Mouse (Mus musculus) adrenal gland, postnatal 14 days (tissue): ENCODE results near the gene Ufl1. TPM values are rescaled to one million over a fixed set of nuclear protein-coding genes. Genes with fewer than 3 reads are reported as not detected.
"Not testable (repeated sequence)": the region's sequence is repeated elsewhere in the genome, so short reads cannot be mapped to it uniquely, and the experiment has no call there.

Source experiments
- DNase-seq: peaks from one replicate; pipeline ENCODE4 v3.0.0; 2021; ENCODE audit warnings: mixed read lengths
- long read RNA-seq, 2 experiments: library from polyadenylated mRNA; stranded (forward); transcript quantifications; one replicate each; pipeline ENCODE4 v2.0.0; 2021
- total RNA-seq: library from RNA; stranded (reverse); gene quantifications from 2 replicates; pipeline ENCODE4 v1.2.3, GENCODE M21; 2021

The Ufl1 gene
- 33.7 and 37.8 TPM in 2 replicates for total RNA-seq
- long read RNA-seq, experiment 1, full-length matches to known transcripts: 30 of 55 reads
- long read RNA-seq, experiment 1, partial matches to known transcripts: 6 of 55 reads
- long read RNA-seq, experiment 1, other reads (novel, unspliced or antisense): 19 of 55 reads
- long read RNA-seq, experiment 2, full-length matches to known transcripts: 8 of 23 reads
- long read RNA-seq, experiment 2, partial matches to known transcripts: 0 of 23 reads
- long read RNA-seq, experiment 2, other reads (novel, unspliced or antisense): 15 of 23 reads

DNA sequence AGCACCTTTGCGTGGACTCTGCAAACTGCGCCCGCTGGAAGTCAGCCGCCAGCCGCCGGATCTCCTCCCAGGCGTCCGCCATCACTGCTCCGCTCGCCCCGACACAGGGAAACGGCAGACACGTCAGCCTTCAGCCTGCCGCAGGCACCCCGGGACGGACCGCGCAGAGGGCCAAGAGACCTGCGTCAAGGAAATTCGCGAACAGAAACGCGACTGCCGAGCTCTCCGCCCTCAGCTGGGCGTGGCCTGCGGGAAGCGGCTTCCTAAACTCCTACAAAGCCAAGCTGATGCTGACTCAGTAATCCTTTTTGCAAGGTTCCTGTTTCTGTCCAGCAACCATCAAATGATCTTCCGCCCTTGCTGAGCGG lies at the start of gene Ufl1:
Gene Ufl1, minus strand, starts transcription at position 151 of the 368 bp plus-strand sequence.
- DNase-seq: peak; percentile 98

DNA sequence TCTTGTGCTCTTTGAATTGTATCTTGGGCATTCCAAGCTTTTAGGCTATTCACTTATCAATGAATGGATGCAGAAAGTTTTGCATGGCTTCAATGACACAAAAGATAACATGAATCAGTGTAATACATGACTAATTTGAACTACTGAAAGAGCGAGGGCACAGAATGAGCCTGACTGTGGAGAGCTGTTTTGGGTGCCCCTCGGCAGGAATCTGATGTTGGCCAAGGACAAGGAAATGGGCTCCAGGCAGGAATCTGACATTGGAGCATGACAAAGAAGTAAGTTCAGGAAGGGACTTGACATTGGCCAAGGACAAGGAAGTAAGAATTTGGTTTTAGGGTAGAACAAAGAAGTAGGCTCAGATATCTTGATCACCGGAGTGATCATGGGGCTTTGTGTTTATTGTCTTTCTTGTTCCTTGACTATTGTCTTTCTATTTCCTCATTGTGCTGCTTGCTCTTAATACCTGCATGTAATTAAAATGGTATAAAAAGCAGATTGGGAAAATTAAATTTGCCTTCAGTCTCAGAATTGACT lies 44.1 kb upstream of the Ufl1 start:
- no peak for DNase-seq

DNA sequence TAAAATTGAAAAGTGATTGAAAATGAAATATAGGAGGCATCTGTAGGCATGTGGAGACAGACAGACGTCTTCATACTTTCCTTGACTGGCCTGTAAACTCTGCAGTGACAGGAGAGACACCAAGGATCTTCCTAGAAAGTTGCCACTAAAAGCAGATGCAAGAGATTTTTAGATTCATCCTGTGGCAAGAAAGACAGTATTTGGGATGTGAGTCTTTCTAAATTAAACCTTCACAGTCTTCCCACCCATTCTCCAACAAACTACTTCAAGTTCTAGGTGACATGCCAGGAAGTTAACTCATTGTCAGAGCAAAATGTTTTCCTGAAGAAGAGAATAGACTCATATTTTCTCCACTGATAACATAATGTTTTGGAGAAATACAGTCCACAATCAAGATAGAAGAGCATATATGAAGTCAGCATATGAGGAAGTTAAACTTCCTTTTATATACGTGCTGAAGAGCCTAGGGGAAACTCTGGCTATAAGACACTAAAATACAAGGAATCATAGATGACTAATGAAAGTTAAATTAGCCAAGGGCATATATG lies 41.1 kb upstream of the Ufl1 start:
- DNase-seq: no peak

DNA sequence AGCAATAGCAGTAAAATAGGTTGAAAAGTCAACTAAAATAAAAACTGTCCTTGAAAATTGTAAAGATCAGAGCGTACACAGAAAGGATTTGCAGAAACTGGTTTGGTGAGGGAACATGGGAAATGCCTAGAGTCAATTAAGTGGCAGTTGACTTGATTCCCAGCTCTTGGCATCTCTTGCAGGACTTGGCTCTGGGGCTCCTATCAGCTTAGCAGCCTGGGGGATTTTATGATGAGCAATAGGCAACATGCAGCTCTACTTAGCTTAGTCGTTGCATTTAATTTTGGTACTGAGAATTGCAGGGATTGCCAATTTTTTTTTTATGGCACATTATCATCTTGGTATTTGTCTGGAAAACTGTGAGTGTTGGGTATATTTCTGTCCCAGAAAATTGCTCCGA lies 32.1 kb upstream of the Ufl1 start:
- DNase-seq: no peak

DNA sequence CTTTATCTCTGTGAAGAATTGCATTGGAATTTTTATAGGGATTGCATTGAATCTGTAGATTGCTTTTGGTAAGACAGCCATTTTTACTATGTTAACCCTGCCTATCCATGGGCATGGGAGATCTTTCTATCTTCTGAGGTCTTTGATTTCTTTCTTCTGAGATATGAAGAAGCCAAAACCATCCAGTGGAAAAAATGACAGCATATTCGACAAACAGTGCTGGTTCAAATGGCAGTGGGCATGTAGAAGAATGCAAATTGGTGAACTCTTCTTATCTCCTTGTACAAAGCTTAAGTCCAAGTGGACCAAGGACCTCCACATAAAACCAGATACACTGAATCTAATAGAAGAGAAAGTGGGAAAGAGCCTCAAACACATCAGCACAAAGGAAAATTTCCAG lies 3.4 kb upstream of the Ufl1 start:
- DNase-seq: not testable (repeated sequence)

DNA sequence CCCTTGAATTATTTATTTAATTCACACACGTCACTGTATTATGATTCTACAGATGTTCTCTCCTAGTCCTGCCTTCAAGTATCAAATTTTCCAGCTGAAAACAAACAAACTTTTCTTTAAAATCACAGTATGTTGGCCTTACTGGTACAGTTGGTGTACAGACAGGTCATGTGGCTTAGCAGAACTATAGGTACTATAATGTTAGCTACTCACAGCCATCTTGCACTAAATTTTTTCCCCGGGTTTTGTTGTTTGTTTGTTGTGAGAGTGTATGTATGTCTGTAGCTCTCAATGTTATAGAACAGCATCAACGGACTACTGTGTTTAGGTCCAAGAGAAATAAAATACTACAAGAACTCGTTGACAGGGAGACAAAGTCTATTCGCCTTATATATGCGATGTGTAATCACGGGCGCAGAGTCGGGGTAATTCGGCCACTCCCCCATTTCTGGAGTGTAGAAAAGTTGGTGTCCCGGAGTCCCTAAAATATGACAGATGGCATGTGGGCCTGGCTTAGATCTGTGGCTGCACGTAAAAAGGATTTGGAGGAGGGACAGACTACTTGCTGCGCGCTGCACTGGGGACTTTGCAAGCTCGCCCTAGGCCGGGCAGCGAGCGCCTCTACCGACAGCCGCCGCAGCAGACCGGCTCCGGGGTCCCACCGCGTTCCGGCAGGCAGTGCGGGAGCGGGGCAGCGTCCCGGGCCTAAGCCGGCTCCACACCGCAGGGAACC lies 517 bp downstream of the Ufl1 start:
- DNase-seq: no peak

DNA sequence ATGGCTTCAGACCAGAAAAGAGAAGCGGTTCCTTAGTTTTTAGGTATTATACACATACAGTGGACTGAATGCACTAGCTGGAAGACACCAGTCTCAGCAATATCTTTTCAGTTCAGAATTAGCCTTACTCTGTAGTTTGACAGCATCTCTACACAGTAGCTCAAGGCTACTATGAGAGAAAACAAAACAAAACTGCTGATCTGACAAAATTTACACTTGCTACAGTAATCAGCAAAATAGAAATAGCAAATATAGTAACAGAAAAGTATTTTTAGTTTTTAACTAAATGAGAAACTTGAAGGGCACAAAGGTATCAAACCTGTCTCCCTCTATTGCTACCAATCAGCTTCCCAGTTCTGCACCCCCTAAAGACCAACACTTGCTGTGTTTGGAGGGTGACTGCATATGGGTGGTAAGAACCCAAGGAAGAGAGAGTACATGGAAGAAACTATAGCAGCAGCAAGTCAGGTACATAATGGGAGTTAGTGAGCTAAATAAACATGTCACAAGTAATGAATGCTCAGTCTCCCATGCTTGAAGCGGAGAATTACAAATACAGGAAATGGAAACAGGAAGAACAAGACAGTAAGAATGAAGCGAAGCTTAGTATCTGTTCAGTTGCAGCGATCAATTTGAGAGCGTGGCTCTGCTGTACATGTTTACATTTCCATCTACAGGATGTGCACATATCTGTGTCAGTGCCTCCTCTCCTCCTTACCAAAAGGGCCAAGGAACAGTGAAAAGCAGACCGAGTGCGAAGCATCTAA lies 8.6 kb downstream of the Ufl1 start:
- DNase-seq: no peak

DNA sequence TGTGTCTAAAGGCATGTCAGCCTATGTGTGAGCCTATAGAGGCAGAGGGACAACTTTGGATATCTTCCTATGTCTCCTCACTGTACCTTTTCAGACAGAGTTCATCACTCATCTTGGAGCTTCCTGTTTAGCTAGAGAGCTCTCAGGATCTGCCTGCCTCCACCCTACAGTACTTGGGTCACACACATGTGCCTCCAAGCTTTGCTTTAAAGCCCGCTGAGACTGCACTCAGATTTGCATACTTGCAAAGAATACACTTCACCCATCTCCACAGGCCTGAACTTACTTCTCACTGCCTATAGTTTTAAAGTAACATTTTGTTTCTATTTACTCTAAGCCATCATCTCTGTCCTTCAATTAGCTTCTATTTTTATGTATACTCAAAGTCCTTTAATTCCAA lies 9.7 kb downstream of the Ufl1 start:
- DNase-seq: no peak

DNA sequence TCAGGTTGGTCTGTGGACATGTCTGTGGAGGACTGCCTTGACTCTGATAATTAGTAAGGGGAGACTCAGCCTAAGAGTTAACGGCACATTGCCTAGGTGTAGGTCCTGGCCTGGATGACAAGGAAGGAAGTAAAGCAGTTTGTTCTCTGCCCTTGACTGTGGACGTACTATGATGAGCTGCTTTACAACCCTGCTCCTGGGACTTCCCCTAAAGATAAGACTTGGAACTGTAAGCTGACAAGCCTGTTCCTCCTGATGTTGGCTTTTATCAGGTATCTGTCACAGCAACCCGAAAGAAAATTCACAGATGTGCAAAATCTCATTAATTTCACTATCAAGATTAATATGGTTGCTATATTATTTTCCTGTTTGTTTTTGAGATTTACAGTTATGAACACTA lies 14.5 kb downstream of the Ufl1 start:
- DNase-seq: no peak

DNA sequence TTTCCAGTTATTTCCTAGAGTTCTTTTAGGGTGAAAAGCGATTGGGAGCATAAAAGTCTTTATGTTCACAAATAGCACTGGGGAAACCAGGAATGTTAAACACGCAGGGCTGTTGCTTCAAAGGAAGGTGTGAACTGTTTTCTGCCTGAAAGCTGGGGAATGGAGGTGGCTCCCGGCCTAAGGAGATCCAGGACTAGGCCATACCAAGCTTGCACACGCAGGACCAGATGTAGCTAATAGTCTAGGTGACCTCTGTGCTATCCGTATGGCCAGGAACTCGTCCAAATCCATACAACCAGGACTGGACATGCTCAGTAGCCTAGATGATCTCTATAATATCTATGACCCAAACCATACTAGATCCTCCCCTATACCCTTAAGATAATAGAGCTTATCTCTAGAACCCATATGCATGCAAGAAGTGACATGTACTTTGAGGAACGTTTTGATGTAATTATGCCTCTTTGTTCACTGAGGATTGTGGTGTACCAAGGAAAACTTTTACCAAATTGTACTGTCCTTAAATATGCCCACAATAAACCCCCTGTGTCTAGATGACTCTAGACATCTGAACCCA lies 23.7 kb downstream of the Ufl1 start:
- DNase-seq: no peak

DNA sequence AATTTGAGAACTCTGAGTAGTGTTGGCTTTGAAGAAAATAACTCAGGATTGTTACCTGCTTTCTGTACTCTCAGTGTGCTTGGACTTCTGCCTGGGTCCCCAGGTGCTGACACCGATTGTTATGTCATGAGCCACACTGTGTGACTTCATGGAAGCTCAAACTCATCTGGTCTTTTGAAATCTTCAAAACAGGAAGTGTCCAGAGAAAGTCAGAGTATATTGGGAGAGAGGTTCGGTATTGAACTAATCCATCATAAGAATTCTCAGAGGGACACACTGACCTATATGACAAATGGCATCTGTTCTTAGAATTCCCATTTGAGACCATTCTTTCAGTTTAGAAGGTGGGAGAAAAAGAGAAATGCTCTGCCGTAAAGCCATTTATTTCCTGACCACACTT lies 38.8 kb downstream of the Ufl1 start, which contains the start of gene Fhl5:
Gene Fhl5, minus strand, starts transcription at position 101 of the 400 bp plus-strand sequence.
- DNase-seq: no peak

DNA sequence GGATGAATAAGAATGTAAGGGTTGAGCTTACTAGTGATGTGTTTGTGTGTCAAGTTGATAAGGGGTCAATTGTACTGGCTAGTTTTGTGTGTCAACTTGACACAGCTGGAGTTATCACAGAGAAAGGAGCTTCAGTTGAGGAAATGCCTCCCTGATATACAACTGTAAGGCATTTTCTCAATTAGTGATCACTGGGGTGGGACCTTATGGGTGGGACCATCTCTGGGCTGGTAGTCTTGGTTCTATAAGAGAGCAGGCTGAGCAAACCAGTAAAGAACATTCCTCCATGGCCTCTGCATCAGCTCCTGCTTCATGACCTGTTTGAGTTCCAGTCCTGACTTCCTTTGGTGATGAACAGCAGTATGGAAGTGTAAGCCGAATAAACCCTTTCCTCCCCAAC lies 46.0 kb downstream of the Ufl1 start:
- DNase-seq: not testable (repeated sequence)

DNA sequence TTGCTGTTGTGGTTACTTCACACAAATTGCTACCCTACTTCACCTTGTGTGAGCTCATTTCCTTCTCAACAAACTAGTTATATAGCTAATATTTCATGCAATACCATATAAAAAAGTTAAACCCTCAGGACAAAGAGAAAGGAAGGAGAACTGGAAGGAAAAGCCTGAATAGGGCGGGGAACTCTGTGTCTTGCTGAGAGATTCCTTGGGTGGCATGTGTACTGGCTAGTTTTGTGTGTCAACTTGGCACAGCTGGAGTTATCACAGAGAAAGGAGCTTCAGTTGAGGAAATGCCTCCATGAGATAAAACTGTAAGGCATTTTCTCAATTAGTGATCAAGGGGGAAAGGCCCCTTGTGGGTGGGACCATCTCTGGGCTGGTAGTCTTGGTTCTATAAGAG lies 47.9 kb downstream of the Ufl1 start:
- DNase-seq: not testable (repeated sequence)

DNA sequence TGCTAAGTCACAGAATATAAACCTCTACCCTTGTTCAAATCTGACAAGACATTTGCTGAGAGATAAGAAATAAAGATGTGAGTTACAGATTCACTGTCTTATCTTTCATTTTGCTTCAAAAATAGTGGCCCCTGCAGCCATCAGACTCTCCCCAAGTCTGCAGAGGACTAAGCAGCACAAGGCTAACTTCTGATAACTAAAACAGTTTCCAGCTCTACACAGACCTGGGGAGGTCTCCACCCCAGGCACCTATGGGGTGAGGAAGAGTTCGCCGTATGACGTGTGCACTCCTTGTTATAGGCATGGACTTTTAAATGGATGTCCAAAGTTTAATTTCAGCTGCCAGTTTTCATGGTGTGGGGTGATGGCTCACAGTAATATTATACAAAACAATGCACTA lies 49.1 kb downstream of the Ufl1 start:
- DNase-seq: no peak

DNA sequence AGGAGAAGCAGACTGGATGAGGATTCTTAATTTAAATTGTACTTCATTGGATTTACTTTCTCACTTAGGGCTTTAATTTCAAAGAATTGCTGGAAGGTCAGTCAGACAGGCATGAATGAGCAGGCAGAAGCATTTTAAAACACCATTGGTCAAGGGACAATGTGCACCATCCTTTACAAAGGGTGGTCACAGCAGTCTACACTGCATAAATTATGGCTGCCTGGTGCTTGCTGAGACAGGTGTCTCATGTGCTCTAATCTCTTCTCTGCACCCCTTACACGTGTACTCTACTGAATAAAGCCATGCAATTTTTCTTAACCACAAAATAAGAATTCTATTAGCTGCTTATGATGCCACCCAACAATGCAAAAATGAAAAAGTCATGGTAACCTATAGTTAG lies 54.1 kb downstream of the Ufl1 start:
- DNase-seq: no peak

DNA sequence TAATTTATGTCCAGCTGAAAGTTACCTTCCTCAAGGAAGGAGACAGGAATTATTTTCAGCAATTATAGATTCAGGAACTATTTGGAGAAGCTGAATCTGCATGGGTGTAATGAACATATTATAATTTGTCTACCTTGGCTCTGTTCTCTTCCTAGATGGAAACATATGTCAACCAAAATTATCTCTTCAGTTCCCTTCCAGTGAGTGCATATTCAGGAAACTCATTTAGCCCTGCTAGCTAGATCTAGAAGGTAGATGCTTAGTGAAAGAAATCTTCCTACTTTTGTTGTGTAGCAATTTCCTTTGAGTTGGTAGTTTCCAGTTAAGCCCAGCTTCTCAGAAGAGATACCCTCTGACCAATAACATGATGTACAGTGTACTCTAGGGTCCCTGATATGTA lies 59.7 kb downstream of the Ufl1 start:
- no peak for DNase-seq

DNA sequence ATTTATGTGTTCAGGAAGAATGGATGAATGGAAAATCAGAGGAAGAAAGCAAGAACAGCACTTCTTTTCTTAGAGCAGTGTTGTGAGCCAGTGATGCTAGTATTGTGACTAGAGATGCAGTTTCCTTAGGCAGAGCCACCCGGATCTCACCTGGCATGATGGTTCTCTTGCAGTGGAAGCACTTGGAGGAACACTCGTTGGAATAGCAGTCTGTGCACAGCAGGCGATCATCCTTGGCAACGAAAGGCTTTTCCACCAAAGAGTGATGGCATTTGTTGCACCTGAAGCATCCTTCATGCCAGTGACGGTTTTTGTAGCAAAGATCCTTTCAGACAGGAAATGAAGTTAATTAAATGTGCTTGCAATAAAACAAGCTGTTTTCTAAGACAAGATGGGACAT lies 68.2 kb downstream of the Ufl1 start:
- DNase-seq: no peak

DNA sequence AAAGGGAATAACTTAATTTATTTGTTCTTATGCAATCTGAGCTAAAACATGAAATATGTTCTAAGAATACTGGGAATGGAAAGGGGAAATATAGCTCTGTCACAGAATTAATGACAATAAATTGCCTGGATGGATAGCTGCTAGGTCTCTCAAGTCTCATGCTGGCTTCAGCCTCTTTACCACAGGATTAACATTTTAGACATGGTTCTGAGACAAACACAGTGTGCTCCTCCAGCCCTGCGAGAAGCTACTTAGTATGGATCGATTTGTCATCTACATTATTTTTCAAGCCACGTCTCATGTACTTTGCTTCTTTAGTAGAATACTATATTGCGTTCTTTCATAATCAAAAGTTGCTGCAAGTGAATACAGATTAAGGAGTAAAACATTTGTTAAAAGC lies 75.5 kb downstream of the Ufl1 start:
- DNase-seq: no peak
